Comparison of ENCODE assay signal across 16 mouse cellular contexts in the genomic region with DNA sequence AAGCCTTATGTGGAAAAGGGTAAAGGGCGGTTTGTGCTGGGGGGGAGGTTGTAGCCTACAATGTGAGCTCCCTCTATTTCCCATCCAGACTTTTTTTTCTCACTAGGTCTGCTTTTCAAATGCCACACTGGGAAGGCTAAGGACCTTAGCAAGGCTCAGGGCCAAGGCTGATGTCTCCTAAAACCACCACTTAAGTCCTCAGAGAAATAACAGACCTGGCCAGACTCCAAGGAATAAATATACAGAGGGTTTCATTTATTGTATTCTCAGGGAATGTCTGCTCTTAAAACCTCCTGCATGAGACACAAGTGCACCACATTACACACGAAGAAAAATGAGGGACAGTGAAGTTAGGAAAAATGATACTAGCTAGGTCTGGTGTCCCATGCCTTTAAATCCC. TPM values are rescaled to one million over a fixed set of nuclear protein-coding genes. Genes with fewer than 3 reads are reported as not detected.
"Had no signal": no experiment of that assay in that cellular context is flagged by ENCODE, and none has a peak within 500 bp of the region (broad histone marks: within the 10 kb centered on the region; RNA-seq: fewer than 3 reads in every experiment).

No protein-coding gene starts in this region.

- H3K9me3 ChIP-seq: liver, embryonic 12.5 days; lung, embryonic 15.5 days; midbrain, embryonic 13.5 days had no signal

- H3K4me3 ChIP-seq: left cerebral cortex, adult 2 months; liver, embryonic 12.5 days; lung, embryonic 15.5 days; midbrain, embryonic 13.5 days had no signal

- H3K27ac ChIP-seq: left cerebral cortex, adult 2 months; liver, embryonic 12.5 days; lung, embryonic 15.5 days; midbrain, embryonic 13.5 days had no signal

- DNase-seq: kidney, adult 18-20 months; kidney, postnatal 10 days; kidney, postnatal 4 days; right cerebral cortex, adult 18-20 months; right cerebral cortex, postnatal 25 days had no signal

- H3K36me3 ChIP-seq: liver, embryonic 12.5 days; lung, embryonic 15.5 days; midbrain, embryonic 13.5 days had no signal

- H3K9ac ChIP-seq: liver, embryonic 12.5 days; lung, embryonic 15.5 days; midbrain, embryonic 13.5 days had no signal

- H3K27me3 ChIP-seq: midbrain, embryonic 13.5 days had no signal

- ATAC-seq: liver, embryonic 12.5 days; midbrain, embryonic 13.5 days had no signal

- H3K4me2 ChIP-seq: liver, embryonic 12.5 days; lung, embryonic 15.5 days; midbrain, embryonic 13.5 days had no signal

RNA-seq across cellular contexts. Expression of a gene that starts 3.1 kb away (rescaled TPM):
- total RNA-seq: left cerebral cortex, adult 2 months; left cerebral cortex, postnatal 14 days; megakaryocyte progenitor cell, adult 5-6 weeks had no signal
- polyA plus RNA-seq: kidney, embryonic 14.5 days; liver, embryonic 12.5 days; lung, embryonic 15.5 days; small intestine, adult 2 months; urinary bladder, adult 2 months had no signal

RNA-seq across cellular contexts. Expression of a gene that starts 39.8 kb away (rescaled TPM):
- total RNA-seq: left cerebral cortex, adult 2 months; megakaryocyte progenitor cell, adult 5-6 weeks; midbrain, postnatal 0 days had no signal
- polyA plus RNA-seq: kidney, embryonic 14.5 days; liver, embryonic 12.5 days; lung, embryonic 15.5 days; midbrain, embryonic 13.5 days; midbrain, postnatal 0 days; neural tube, embryonic 14.5 days had no signal
